Mouse (Mus musculus) gastrocnemius, adult 18-20 months (tissue): Measurements from ENCODE around the gene Rnls. TPM values are rescaled to one million over a fixed set of nuclear protein-coding genes. Genes with fewer than 3 reads are reported as not detected.

ENCODE experiments used
- DNase-seq: peaks from one replicate; pipeline ENCODE4 v3.0.0; 2021; ENCODE audit warnings: low spot score
- total RNA-seq, 2 experiments: library from RNA; stranded (reverse); gene quantifications; 2 replicates each; pipeline ENCODE4 v1.2.3; 2021

Gene Rnls
- total RNA-seq, 2 experiments from 2014 or later, result 9.1 to 10.7 TPM

GRCm38 (mm10) chr19:33192064-33192463 lies 200.0 kb downstream of the Rnls start:
- no peak for DNase-seq

- DNase-seq, result peak; percentile 9
Measured at GRCm38 (mm10) chr19:33188766-33189165, 203.3 kb downstream of the Rnls start.

DNA sequence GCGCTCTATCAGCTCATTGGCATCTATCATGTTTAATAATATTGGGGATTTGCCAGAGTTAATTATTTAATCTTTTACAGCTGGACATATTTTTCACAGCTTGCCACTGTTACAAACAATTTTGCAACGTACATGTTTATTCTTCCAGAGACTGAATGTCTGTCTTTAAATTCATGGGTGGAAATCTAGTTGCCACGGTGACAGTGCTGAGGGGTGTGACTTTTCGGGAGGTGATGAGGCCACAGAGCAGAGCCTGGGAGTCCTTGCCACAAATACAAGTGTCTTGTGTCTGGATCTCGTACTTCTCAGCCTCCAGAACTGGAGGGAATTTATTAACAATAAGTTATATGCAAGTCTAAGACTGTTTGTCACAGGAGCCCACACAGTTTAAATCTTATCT lies 212.5 kb downstream of the Rnls start:
- no peak for DNase-seq

DNA sequence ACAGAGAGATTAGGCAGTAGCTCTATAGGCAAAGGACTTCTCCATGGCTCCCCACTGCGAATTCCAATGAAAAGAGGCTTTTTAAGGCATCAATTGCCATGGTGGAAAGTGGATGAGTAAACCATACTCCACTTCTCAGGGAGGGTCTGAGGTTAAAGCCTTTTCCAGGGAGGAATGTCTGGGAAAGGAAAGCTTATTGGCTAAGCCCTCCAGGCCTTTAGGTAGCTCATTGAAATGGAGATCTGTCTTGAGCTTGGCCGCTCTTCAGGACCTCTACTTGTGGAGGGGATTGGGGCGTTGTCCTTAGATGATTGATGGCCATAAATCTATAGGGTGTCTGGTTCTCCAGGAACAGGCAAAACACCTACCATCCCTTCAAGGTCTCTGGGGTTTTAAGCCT lies 213.2 kb downstream of the Rnls start:
- no peak for DNase-seq

DNA sequence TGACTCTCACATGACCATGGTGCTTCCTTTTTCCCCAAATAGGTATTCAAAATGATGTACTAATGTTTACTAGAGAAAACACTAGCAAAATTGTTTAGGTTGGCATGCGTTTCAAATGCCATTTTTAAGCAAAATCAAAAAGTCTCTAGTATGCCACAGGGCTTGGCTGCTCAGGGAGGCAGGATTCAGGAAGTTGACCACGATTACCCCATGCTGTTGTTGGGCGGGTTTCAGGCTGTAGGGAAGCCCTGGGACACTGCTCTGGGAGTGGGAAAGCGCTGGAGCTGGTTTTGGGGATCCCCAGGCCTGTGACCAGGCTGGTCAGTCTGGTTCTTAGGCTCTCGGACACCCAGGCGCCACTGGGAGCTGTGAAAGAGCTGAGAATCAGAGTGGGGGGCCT lies 213.7 kb downstream of the Rnls start:
- DNase-seq, result no peak

GRCm38 (mm10) chr19:33173991-33174390 lies 218.1 kb downstream of the Rnls start:
- no peak for DNase-seq

- no peak for DNase-seq
Measured at GRCm38 (mm10) chr19:33169881-33170280, 222.2 kb downstream of the Rnls start.

- DNase-seq, result no peak
Measured at GRCm38 (mm10) chr19:33167528-33168264, 224.4 kb downstream of the Rnls start.

DNA sequence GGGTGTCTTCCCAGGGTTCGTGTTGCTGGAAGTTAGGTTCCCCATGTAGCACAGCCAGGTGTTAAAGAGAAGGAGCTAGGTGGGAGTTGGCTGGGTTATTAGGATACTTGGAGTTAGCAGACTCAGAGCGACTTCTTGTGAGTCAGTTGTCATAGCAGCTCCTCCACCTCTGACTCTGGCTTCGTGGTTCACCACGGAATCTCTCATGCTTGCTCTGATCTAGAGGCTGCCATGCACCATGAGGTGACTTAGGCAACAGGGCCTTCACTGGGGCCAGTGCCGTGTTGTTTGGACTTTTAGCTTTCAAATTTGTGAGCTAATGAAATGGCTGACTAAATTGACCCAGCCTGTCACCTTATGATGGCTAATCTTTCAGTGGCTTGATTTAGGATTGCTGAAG lies 227.3 kb downstream of the Rnls start:
- no peak for DNase-seq

- no peak for DNase-seq
Measured at GRCm38 (mm10) chr19:33161903-33162302, 230.2 kb downstream of the Rnls start.

DNA sequence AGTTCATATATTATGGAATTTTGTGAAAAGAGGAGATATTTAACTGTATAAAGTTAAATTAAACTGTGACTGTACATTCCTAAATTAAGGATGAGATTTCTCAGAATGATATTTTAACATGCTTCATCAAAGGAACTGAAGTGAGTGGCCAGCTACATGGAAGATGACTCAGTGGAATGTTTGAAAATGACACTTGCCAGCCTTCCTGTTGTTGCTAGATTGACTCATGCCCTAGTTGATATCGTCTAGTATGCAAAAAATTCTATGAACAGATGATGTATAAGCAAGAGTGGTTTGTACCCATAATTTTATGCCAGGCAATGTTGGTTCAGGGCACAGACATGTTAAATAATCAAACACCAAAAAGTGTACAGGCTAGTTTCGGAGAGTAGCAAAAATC lies 232.2 kb downstream of the Rnls start:
- DNase-seq, result no peak

GRCm38 (mm10) chr19:33159192-33159591 lies 232.9 kb downstream of the Rnls start:
- DNase-seq, result no peak

DNA sequence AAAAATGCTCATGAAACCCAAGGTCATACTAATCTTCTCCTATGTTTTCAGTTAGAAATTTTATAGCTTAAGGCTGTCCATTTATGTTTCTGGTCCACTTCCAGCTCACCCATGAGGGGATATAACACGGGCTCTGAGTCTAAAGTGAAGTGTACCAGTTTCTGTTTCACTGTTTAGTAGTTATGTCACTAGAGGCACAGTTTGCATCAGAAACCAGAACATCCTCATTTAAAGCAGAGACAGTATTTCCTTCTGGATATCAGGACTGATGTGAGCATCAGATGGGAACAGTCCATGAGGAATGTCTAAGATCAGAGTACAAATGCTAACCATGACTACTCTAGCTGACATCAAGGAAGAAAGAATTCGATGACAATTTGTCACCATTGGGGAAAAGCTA lies 233.9 kb downstream of the Rnls start:
- DNase-seq, result no peak

DNA sequence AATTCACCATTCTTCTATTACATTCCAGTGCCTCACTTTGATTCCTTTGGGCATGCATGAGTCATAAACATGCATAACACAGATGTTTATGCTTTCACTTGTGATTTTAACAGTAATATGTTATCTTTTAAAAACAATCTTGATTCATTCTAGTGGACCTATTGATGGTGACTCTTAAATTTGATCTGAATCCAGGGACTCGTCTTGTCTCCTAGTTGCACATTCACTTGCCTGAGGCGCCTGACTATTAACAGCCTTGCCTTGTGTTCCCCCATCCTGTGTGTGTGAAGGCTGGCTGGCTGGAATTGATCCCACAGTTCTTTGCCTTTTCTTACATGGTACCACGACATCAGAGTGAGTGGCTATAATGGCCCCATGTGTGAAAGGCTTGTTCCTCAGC lies 243.7 kb downstream of the Rnls start:
- no peak for DNase-seq

DNA sequence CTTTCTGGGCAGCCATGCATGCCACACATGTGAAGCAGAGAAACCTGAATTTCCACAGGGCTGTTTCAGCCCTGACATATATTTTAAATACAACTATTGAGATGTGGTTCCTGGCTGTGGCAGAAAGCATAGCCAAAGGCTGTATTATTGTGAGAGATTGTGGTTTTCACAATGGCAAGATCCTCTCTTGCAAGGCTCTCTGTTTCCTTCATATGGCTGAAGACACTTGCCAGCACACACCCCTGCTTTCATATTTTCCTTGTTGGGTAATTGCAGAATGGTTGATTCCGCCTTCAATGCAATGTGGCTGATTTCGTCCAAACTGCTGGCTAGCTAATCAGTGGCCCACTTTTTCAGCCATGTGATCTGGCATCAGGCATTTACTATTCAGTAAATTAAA lies 248.9 kb downstream of the Rnls start:
- DNase-seq, result no peak

- no peak for DNase-seq
Measured at GRCm38 (mm10) chr19:33137316-33137715, 254.8 kb downstream of the Rnls start.

DNA sequence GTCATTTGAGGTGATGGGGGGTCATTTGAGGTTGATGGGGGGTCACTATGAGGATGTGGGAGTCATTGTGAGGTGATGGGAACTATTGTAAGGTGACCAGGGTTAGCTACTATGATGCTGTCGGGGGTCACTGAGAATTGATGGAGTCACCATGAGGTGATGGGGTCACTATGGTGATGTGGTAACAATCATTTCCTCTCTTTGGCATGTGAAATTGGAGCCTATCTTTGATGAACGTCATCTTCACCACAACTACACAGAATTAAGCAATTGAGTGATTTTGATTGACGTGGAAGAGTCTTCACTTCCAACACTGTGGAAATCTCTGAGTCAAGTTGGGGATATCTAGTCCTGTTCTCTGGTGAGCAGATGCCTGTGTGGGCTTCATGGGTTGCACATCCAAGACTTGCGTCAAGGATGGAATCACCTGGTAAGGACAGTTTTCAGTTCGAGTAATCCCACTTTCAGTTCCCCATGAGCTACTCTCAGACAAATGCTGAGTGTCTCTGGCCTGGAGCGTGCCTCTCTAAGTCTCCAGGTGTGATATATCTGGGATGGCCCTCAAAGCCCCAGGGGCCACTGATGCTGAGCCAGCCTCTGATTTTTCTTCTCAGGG lies 269.4 kb downstream of the Rnls start:
- no peak for DNase-seq

DNA sequence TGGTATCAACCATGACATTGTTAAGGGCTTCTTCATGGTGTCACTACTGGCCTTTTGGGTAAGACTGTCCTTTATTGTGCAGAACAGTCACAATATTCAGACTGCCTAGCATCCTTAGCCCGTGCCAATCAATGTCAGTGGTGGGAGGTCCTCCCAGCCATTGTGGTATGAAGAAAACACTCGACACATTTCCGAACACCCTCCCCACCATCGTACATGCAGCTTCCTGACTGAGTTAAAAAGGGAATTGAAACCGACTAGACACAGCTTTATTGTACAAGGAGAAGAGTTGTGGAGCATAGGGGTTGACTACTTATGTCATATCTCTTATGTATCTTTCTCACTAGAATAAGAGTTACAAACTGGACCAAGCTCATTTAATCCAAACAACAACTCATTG lies 272.1 kb downstream of the Rnls start:
- DNase-seq, result no peak

- peak; percentile 12 for DNase-seq
Measured at GRCm38 (mm10) chr19:33118898-33119297, 273.2 kb downstream of the Rnls start.

DNA sequence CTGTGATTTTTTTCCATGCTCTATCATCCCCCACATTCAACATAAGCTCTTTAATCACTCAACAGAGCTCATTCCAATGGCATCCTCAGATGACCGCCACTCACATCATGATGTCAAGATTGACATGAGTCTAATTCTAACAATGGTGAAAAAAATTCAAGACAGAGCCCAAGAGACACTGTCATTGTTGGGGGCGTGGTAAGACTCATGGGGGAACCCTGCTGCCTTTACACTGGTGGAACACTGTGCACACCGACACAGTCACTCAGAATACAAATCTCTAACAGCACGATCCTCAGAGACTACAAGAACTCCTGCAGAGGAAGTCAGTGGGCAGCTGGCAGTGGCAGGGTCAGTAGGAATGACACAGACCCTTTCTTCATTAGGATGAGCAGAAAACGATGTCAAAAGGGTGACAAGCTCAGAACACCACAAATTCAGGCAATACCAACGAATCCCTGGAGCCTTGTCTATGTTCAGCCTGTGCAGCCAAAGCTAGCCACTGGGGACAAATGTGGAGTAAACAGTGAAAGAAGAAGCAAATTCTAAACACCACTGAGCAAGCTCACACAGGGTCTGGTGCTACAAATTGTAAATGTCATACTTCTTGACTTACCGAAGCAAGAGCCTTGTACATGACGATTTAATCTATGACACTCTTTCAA lies 277.3 kb downstream of the Rnls start:
- peak; percentile 28 for DNase-seq

DNA sequence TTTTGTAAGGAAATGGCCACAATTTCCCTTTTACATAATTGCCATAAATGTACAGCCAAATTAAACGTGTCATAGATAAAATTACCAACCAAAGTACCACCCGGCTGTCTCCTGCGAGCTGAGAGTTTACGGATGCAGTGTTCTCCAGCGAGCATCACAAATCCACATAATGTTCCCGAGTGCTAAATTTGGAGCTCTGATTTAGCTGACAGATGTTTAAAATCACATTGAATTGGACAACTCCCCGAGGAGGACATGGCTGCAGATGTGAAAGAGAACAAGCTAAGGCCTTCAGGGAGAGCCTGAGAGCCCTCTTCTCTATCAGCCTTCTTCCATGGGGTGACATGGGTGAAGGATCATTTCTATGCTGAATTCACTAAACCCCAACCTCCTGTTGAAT lies 278.3 kb downstream of the Rnls start:
- peak; percentile 36 for DNase-seq

- DNase-seq, result no peak
Measured at GRCm38 (mm10) chr19:33110404-33110803, 281.7 kb downstream of the Rnls start.

DNA sequence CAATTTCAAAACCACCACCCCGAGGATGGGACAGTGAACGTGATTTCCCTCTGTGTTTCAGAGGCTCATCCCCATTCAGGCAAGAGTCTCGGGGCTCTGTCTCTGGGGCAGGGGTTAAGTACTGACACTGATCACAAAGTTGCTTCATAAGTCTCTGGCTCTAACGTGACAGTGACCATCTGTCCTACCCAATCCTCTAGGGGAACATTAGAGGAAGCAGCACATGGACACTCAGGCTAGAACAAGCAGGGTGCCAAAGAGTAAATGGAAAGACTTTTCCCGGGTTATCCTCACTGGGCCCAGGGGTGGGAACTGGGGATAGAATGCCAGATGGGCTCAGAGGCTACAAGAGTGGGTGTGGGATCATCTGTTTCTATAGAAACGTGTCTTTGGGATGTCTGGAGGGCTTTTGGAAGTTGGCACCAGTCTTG lies 282.1 kb downstream of the Rnls start:
- peak; percentile 61 for DNase-seq
